Mouse (Mus musculus) stomach, postnatal 0 days (tissue): ENCODE measurements around the gene Rcan2.

ENCODE experiments used
- CTCF ChIP-seq: IDR thresholded peaks from 2 replicates; pipeline ENCODE4 v1.5.1; 2016; ENCODE audit warnings: antibody characterized with exemption, low read depth, mild to moderate bottlenecking, moderate library complexity
- EP300 ChIP-seq: optimal IDR thresholded peaks from 2 replicates; pipeline ENCODE3; 2016; ENCODE audit warnings: antibody characterized with exemption

- no peak for TF ChIP-seq CTCF
- no peak for TF ChIP-seq EP300
These were observed 9.4 kb upstream of the Rcan2 start for GRCm38 (mm10) chr17:43791751-43792150.
